Mouse (Mus musculus) kidney, adult 9 months (tissue): ENCODE data around the gene Otop1.

Experiments
- DNase-seq: peaks from one replicate; pipeline ENCODE4 v3.0.0; 2022

Gene Otop1

GRCm38 (mm10) chr5:38301761-38302411 is 26.1 kb downstream of the Otop1 start:
- DNase-seq = no peak

- no peak for DNase-seq
Measured at GRCm38 (mm10) chr5:38302651-38303050, 26.9 kb downstream of the Otop1 start.

GRCm38 (mm10) chr5:38305241-38305640 is 29.5 kb downstream of the Otop1 start:
- no peak for DNase-seq

- peak; percentile 91 for DNase-seq
Measured at GRCm38 (mm10) chr5:38307255-38308101, 31.7 kb downstream of the Otop1 start.

- DNase-seq = peak; percentile 76
Measured at GRCm38 (mm10) chr5:38308873-38309272, 33.1 kb downstream of the Otop1 start.

GRCm38 (mm10) chr5:38309795-38310194 is 34.0 kb downstream of the Otop1 start:
- DNase-seq = no peak

GRCm38 (mm10) chr5:38318966-38319786 is 43.4 kb downstream of the Otop1 start, which contains the start of gene Drd5:
Gene Drd5, plus strand, starts transcription at chr5:38319367.
- no peak for DNase-seq

- no peak for DNase-seq
Measured at GRCm38 (mm10) chr5:38333381-38333780, 57.6 kb downstream of the Otop1 start.

- DNase-seq = no peak
Measured at GRCm38 (mm10) chr5:38334582-38334981, 58.8 kb downstream of the Otop1 start.

- DNase-seq = no peak
Measured at GRCm38 (mm10) chr5:38343101-38343500, 67.3 kb downstream of the Otop1 start.

GRCm38 (mm10) chr5:38346646-38347432 is 71.1 kb downstream of the Otop1 start:
- DNase-seq = peak; percentile 12

GRCm38 (mm10) chr5:38350351-38350929 is 74.7 kb downstream of the Otop1 start:
- DNase-seq = no peak
